Mouse (Mus musculus): ENCODE measurements at regions not wholly inside any gene's neighbourhood (a gene's known extent, or its start where the extent isn't known, plus 50 kb on each side); places are given as distances from the start of the nearest gene placed in this dataset.

DNA sequence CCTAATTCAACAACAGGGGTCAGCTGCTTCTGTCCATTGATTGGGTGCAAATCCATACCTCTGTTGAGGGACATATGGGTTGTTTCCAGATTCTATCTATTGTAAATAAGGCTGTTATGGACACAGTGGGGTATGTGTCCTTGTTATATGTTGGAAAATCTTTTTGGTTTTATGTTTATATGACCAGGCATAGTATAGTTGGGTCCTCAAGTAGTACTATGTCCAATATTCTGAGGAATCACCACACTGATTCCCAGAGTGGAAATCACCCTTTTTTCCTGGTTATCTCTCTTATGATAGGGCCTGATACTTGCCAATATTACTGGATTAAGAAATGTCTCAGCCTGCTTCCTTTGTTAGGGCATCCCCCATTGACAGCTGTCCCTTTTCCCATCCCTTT, 1471.0 kb downstream of the Kcnt2 start:
- ATAC-seq (ENCODE audit: insufficient read depth, low read depth) = no peak
- no peak overlapping the region for H3K27ac ChIP-seq (ENCODE audit: low read depth)

DNA sequence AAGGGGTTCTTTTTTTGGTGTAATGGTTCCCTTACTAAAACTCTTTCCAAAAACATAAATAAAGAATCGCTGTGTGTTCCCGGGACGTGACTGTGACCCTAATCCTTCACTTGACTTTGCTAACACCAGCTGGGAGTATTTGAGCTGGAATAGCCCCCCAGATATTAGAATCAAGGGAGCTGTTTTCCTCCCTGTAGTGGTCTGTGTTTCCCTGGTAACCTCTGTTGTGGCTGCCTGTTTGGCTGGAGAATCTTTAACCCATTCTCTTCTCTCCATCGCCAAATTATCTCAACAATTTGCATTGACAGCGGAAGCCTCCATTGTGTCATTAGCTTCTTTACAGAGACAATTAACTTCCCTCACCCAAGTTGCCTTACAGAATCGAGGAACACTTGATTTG, 1471.6 kb downstream of the Kcnt2 start:
- ATAC-seq (ENCODE audit: insufficient read depth, low read depth) (no peak), DNase-seq (ENCODE audit: low spot score) (no peak)
- Histone ChIP-seq H3K9me3 (replicated peaks; ENCODE audit: control insufficient read depth, low read length) (no peaks in the 10 kb centered on the region), H3K9ac (replicated peaks; ENCODE audit: low read depth, low read length) (no peak overlapping the region), H3K4me1 (ENCODE audit: control insufficient read depth, insufficient read depth) (no peaks in the 10 kb centered on the region), H3K4me2 (ENCODE audit: low read depth, low read length) (no peak overlapping the region), H3K36me3 (replicated peaks; ENCODE audit: control insufficient read depth, insufficient read depth, low read length) (no peaks in the 10 kb centered on the region), H3K27me3 (ENCODE audit: control insufficient read depth, insufficient read depth, low read length) (no peaks in the 10 kb centered on the region), H3K27ac (ENCODE audit: low read depth) (no peak overlapping the region), H3K4me3 (ENCODE audit: low read depth, low read length) (no peak overlapping the region)
- 55% methylated on average over 6 of the region's 6 CpGs for WGBS
- no peak for TF ChIP-seq EP300 (IDR thresholded peaks at IDR 0.05; ENCODE audit: low read depth)
- TF ChIP-seq CTCF (IDR thresholded peaks at IDR 0.05; ENCODE audit: low read depth) = no peak

More for the DNA sequence above, 1471.0 kb downstream of the Kcnt2 start:
- Histone ChIP-seq H3K4me2 (ENCODE audit: low read depth, low read length) (no peak overlapping the region), H3K4me3 (ENCODE audit: low read depth, low read length) (no peak overlapping the region), H3K9me3 (replicated peaks; ENCODE audit: control insufficient read depth, low read length) (no peaks in the 10 kb centered on the region), H3K9ac (replicated peaks; ENCODE audit: low read depth, low read length) (no peak overlapping the region), H3K4me1 (ENCODE audit: control insufficient read depth, insufficient read depth) (no peaks in the 10 kb centered on the region), H3K36me3 (replicated peaks; ENCODE audit: control insufficient read depth, insufficient read depth, low read length) (no peaks in the 10 kb centered on the region), H3K27me3 (ENCODE audit: control insufficient read depth, insufficient read depth, low read length) (no peaks in the 10 kb centered on the region)
- DNase-seq (ENCODE audit: low spot score) = no peak
- TF ChIP-seq CTCF (IDR thresholded peaks at IDR 0.05; ENCODE audit: low read depth) (no peak), EP300 (IDR thresholded peaks at IDR 0.05; ENCODE audit: low read depth) (no peak)

DNA sequence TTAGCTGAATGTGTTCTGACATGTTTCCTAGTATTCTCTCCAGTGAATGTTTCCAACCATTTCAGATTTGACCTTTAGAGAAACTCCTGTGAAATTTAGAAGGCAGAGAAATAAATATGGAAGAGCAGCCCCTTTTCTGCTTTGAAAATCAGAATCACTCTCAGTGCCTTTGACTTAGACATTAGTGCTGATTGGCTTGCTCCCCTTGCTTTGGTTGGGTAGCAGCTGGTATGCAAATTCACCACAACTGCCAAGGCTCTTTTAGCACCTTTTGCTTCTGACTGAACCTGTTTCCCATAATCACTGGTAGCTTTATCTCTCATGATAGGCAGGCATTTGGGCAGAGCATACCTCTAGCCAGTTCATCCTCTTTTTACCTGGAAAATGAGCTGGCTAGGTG, 1495.3 kb downstream of the Kcnt2 start:
- Histone ChIP-seq H3K9ac (replicated peaks; ENCODE audit: low read depth, low read length) (no peak overlapping the region), H3K27ac (ENCODE audit: low read depth) (no peak overlapping the region), H3K36me3 (replicated peaks; ENCODE audit: control insufficient read depth, insufficient read depth, low read length) (no peaks in the 10 kb centered on the region), H3K4me2 (ENCODE audit: low read depth, low read length) (no peak overlapping the region), H3K4me1 (ENCODE audit: control insufficient read depth, insufficient read depth) (no peaks in the 10 kb centered on the region), H3K4me3 (ENCODE audit: low read depth, low read length) (no peak overlapping the region), H3K27me3 (ENCODE audit: control insufficient read depth, insufficient read depth, low read length) (no peaks in the 10 kb centered on the region), H3K9me3 (replicated peaks; ENCODE audit: control insufficient read depth, low read length) (no peaks in the 10 kb centered on the region)
- no peak for DNase-seq (ENCODE audit: low spot score)
- no peak for ATAC-seq (ENCODE audit: insufficient read depth, low read depth)
- no peak for TF ChIP-seq CTCF (IDR thresholded peaks at IDR 0.05; ENCODE audit: low read depth)
- no peak for TF ChIP-seq EP300 (IDR thresholded peaks at IDR 0.05; ENCODE audit: low read depth)

DNA sequence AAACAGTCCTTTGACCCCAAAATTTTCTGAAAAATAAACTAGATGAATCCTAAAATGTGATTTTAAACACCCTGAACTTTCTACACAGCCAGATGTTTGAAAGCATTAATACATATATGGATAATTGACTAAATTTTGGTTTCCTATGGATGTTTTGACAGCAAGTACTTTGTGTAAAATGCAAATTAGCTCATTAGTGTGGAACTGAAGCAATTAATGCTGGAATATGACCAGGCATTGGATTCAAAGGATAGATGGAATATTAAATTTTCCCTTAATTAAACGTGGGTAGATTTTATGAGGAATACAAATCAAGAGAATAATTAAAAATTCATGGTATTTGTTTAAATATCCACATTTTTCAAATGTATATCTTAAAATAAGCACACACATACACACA, 1530.1 kb downstream of the Kcnt2 start:
- Histone ChIP-seq H3K4me1 (ENCODE audit: control insufficient read depth, insufficient read depth) (no peaks in the 10 kb centered on the region), H3K36me3 (replicated peaks; ENCODE audit: control insufficient read depth, insufficient read depth, low read length) (no peaks in the 10 kb centered on the region), H3K27me3 (ENCODE audit: control insufficient read depth, insufficient read depth, low read length) (no peaks in the 10 kb centered on the region), H3K27ac (ENCODE audit: low read depth) (no peak overlapping the region), H3K9me3 (replicated peaks; ENCODE audit: control insufficient read depth, low read length) (no peaks in the 10 kb centered on the region), H3K9ac (replicated peaks; ENCODE audit: low read depth, low read length) (no peak overlapping the region), H3K4me3 (ENCODE audit: low read depth, low read length) (no peak overlapping the region), H3K4me2 (ENCODE audit: low read depth, low read length) (no peak overlapping the region)
- no peak for ATAC-seq (ENCODE audit: insufficient read depth, low read depth)
- no peak for DNase-seq (ENCODE audit: low spot score)
- TF ChIP-seq CTCF (IDR thresholded peaks at IDR 0.05; ENCODE audit: low read depth) (no peak), EP300 (IDR thresholded peaks at IDR 0.05; ENCODE audit: low read depth) (no peak)
- 37% methylated on average over 1 of the region's 1 CpGs for WGBS

DNA sequence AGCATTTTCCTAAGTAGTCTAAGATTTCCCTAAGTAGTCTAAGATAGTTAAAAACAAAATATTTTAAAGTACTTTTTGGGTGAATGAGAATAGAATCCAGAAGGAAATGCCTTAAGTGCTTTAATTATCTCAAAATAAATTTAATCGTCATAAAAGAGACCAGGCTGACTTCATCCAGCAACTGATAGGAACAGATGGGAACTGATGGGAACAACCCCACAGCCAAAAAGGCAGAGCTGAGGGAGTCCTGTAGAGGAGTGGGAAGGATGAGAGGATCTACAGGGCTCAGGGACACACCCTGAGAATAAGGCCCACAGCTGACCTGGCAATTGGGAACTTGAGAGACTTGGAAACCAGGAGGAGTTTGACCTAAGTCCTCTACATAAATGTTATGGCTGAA, 1537.4 kb downstream of the Kcnt2 start:
- H3K4me3 ChIP-seq (ENCODE audit: low read depth, low read length) = no peak overlapping the region
- ATAC-seq (ENCODE audit: insufficient read depth, low read depth) (no peak), DNase-seq (ENCODE audit: low spot score) (no peak)
- H3K4me2 ChIP-seq (ENCODE audit: low read depth, low read length) = no peak overlapping the region
- H3K9me3 ChIP-seq (replicated peaks; ENCODE audit: control insufficient read depth, low read length) = no peaks in the 10 kb centered on the region
- WGBS = 68% methylated on average over 1 of the region's 1 CpGs
- H3K4me1 ChIP-seq (ENCODE audit: control insufficient read depth, insufficient read depth) = no peaks in the 10 kb centered on the region
- H3K9ac ChIP-seq (replicated peaks; ENCODE audit: low read depth, low read length) = no peak overlapping the region
- no peak overlapping the region for H3K27ac ChIP-seq (ENCODE audit: low read depth)
- H3K27me3 ChIP-seq (ENCODE audit: control insufficient read depth, insufficient read depth, low read length) = no peaks in the 10 kb centered on the region
- H3K36me3 ChIP-seq (replicated peaks; ENCODE audit: control insufficient read depth, insufficient read depth, low read length) = no peaks in the 10 kb centered on the region
- TF ChIP-seq EP300 (IDR thresholded peaks at IDR 0.05; ENCODE audit: low read depth) (no peak), CTCF (IDR thresholded peaks at IDR 0.05; ENCODE audit: low read depth) (no peak)

DNA sequence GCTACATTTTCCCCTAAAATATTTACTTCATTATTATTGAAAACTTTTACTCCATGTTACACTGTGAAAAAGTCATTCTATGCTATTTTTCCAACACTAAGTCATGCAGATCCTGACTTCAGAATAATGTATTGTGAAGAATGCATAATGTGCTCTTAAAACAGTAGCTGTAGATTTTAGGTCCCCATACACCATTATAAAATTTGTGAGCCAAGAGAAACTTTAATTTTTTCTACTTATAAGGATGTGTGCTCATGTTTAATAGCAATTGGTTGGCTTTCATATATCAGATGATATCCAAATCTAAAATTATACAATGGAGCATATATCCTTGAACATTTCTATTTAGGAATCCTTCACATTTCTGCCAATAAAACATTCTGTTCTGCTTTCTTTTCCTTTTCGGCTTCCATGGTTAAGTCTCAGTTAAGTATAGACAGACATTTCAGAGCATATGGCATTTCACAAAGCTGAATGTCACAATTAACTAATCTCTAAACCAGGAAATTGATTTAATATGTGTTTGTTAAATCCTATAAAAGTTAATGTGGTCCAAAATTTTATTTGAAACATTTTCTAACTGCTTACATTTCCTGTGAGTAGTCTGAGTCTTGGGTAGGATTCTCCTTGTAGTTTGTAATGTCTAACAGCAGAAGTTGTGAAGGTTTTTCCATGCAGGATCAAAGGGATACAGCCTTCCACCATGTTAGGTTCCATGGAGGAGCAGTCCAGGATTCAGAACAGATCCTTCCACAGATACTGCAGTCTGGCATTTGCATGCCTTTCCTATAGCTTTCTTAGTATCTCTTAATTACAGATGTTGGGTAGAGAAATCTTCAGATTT, 1567.6 kb downstream of the Kcnt2 start:
- Histone ChIP-seq H3K4me2 (ENCODE audit: low read depth, low read length) (no peak overlapping the region), H3K9me3 (replicated peaks; ENCODE audit: control insufficient read depth, low read length) (no peaks in the 10 kb centered on the region), H3K36me3 (replicated peaks; ENCODE audit: control insufficient read depth, insufficient read depth, low read length) (no peaks in the 10 kb centered on the region), H3K4me1 (ENCODE audit: control insufficient read depth, insufficient read depth) (no peaks in the 10 kb centered on the region), H3K4me3 (ENCODE audit: low read depth, low read length) (no peak overlapping the region), H3K9ac (replicated peaks; ENCODE audit: low read depth, low read length) (no peak overlapping the region), H3K27me3 (ENCODE audit: control insufficient read depth, insufficient read depth, low read length) (no peaks in the 10 kb centered on the region), H3K27ac (ENCODE audit: low read depth) (no peak overlapping the region)
- DNase-seq (ENCODE audit: low spot score) (no peak), ATAC-seq (ENCODE audit: insufficient read depth, low read depth) (no peak)
- no peak for TF ChIP-seq CTCF (IDR thresholded peaks at IDR 0.05; ENCODE audit: low read depth)
- WGBS = 82% methylated on average over 1 of the region's 1 CpGs
